Mouse (Mus musculus): ENCODE measurements around the gene Vps8. TPM values are rescaled to one million over a fixed set of nuclear protein-coding genes. Genes with fewer than 3 reads are reported as not detected.

Vps8 gene
- polyA plus RNA-seq, 1 experiment, result 29.5 TPM

- Histone ChIP-seq H3K4me3 (ENCODE audit: insufficient read depth, low read length) (no peak overlapping the region), H3K4me1 (ENCODE audit: control insufficient read depth, insufficient read depth, low read length) (no peaks in the 10 kb centered on the region), H3K27ac (ENCODE audit: insufficient read depth, low read length) (no peak overlapping the region)
- no peak for TF ChIP-seq CTCF (IDR thresholded peaks at IDR 0.05; ENCODE audit: borderline replicate concordance, insufficient read depth, low read length)
- TF ChIP-seq POLR2A (IDR thresholded peaks at IDR 0.05; ENCODE audit: low read depth, low read length), result no peak
Measured at GRCm38 (mm10) chr16:21385926-21386881, 36.7 kb upstream of the Vps8 start.

DNA sequence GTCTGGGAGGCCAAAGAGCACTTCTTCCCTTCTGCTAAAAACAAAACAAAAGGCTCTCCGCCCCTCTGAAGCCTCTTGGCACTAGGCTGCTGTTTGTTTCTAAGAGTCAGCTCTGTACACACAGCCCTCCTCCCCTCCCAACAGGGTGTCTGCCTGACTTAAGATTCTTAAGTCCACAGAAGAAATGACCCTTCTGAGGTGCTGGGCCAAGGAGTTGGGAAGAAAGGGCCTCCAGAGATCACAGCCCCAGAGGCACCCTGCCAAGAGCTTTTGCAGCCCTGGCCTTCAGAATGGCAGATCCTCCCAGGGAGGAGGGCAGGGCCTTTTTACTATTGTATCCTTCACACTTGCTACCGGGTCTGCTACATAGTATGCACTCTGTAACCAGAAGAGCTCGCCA is 33.6 kb upstream of the Vps8 start:
- TF ChIP-seq POLR2A (IDR thresholded peaks at IDR 0.05; ENCODE audit: low read depth, low read length), result no peak
- TF ChIP-seq CTCF (IDR thresholded peaks at IDR 0.05; ENCODE audit: borderline replicate concordance, insufficient read depth, low read length), result no peak
- H3K4me3 ChIP-seq (ENCODE audit: insufficient read depth, low read length), result no peak overlapping the region
- H3K27ac ChIP-seq (ENCODE audit: insufficient read depth, low read length), result no peak overlapping the region
- no peaks in the 10 kb centered on the region for H3K4me1 ChIP-seq (ENCODE audit: control insufficient read depth, insufficient read depth, low read length)

- Histone ChIP-seq H3K4me3 (ENCODE audit: insufficient read depth, low read length) (no peak overlapping the region), H3K4me1 (ENCODE audit: control insufficient read depth, insufficient read depth, low read length) (no peaks in the 10 kb centered on the region), H3K27ac (ENCODE audit: insufficient read depth, low read length) (no peak overlapping the region)
- TF ChIP-seq POLR2A (IDR thresholded peaks at IDR 0.05; ENCODE audit: low read depth, low read length), result no peak
- TF ChIP-seq CTCF (IDR thresholded peaks at IDR 0.05; ENCODE audit: borderline replicate concordance, insufficient read depth, low read length), result no peak
Measured at GRCm38 (mm10) chr16:21390744-21391143, 32.2 kb upstream of the Vps8 start.

- H3K27ac ChIP-seq (ENCODE audit: insufficient read depth, low read length), result no peak overlapping the region
- H3K4me1 ChIP-seq (ENCODE audit: control insufficient read depth, insufficient read depth, low read length), result 0 out of 2 replicates have a peak, but pooled peaks cover 2% of the 10 kb centered on the region
- TF ChIP-seq POLR2A (IDR thresholded peaks at IDR 0.05; ENCODE audit: low read depth, low read length) (no peak), CTCF (IDR thresholded peaks at IDR 0.05; ENCODE audit: borderline replicate concordance, insufficient read depth, low read length) (no peak)
- no peak overlapping the region for H3K4me3 ChIP-seq (ENCODE audit: insufficient read depth, low read length)
Measured at GRCm38 (mm10) chr16:21392099-21392498, 30.8 kb upstream of the Vps8 start.

DNA sequence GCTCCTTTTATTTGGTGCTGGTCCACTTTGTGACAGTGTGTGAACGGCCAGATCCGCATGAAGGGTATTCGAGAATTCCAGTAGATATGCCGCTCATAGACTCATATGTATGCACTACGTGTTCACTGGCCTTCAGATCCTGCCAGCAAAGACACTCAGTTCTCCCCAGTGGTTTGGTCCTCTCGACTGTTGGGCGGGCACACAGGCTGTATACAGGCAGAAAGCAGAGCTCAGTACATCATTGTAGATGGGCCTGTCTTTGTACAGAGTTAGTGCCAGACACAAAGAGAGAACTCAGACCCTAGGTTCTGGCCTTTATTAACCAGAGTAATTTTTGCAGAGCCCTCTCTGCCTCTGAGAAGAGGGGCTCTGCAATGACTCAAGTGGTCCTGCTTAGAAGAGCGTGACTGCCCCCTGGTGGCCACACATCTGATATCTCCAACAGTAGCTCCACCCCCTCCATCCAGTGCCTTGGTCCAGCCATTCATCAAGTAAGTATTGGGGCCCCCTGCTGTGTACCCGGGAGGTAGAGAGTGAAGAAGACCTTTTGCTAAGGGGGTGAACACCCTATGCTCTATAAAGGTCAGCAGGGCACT is 30.3 kb upstream of the Vps8 start:
- 0 out of 2 replicates have a peak, but pooled peaks cover 2% of the 10 kb centered on the region for H3K4me1 ChIP-seq (ENCODE audit: control insufficient read depth, insufficient read depth, low read length)
- TF ChIP-seq POLR2A (IDR thresholded peaks at IDR 0.05; ENCODE audit: low read depth, low read length), result no peak
- TF ChIP-seq CTCF (IDR thresholded peaks at IDR 0.05; ENCODE audit: borderline replicate concordance, insufficient read depth, low read length), result peak; percentile 82

DNA sequence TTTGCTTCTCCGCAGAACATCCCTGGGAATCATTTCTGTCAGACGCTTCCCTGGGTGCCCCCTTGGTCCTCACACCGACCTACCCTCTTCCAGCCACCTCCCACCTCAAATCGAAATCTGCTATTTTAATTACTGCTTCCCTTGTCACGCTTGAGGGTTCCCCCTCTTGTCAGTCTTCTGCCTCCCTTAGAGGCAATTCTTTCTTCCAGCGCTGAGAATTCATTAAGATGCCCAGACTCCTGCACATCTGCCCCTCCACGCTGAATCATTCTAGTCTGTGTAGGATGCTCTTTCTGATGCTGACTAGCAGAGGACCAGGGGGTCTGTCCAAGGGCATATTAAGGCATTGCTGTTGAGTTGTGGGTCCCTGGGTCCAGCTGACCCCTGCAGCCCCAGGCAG is 27.4 kb upstream of the Vps8 start:
- no peak for TF ChIP-seq CTCF (IDR thresholded peaks at IDR 0.05; ENCODE audit: borderline replicate concordance, insufficient read depth, low read length)
- TF ChIP-seq POLR2A (IDR thresholded peaks at IDR 0.05; ENCODE audit: low read depth, low read length), result no peak
- Histone ChIP-seq H3K4me3 (ENCODE audit: insufficient read depth, low read length) (no peak overlapping the region), H3K4me1 (ENCODE audit: control insufficient read depth, insufficient read depth, low read length) (0 out of 2 replicates have a peak, but pooled peaks cover 4% of the 10 kb centered on the region), H3K27ac (ENCODE audit: insufficient read depth, low read length) (no peak overlapping the region)

More for the DNA sequence above, 30.3 kb upstream of the Vps8 start:
- Histone ChIP-seq H3K27ac (ENCODE audit: insufficient read depth, low read length) (no peak overlapping the region), H3K4me3 (ENCODE audit: insufficient read depth, low read length) (no peak overlapping the region)

GRCm38 (mm10) chr16:21397681-21398080 is 25.2 kb upstream of the Vps8 start:
- Histone ChIP-seq H3K4me3 (ENCODE audit: insufficient read depth, low read length) (no peak overlapping the region), H3K27ac (ENCODE audit: insufficient read depth, low read length) (no peak overlapping the region), H3K4me1 (ENCODE audit: control insufficient read depth, insufficient read depth, low read length) (peaks cover 13% of the 10 kb centered on the region)
- TF ChIP-seq CTCF (IDR thresholded peaks at IDR 0.05; ENCODE audit: borderline replicate concordance, insufficient read depth, low read length) (no peak), POLR2A (IDR thresholded peaks at IDR 0.05; ENCODE audit: low read depth, low read length) (no peak)

- Histone ChIP-seq H3K27ac (ENCODE audit: insufficient read depth, low read length) (no peak overlapping the region), H3K4me1 (ENCODE audit: control insufficient read depth, insufficient read depth, low read length) (peaks cover 18% of the 10 kb centered on the region), H3K4me3 (ENCODE audit: insufficient read depth, low read length) (no peak overlapping the region)
- TF ChIP-seq CTCF (IDR thresholded peaks at IDR 0.05; ENCODE audit: borderline replicate concordance, insufficient read depth, low read length) (no peak), POLR2A (IDR thresholded peaks at IDR 0.05; ENCODE audit: low read depth, low read length) (no peak)
Measured at GRCm38 (mm10) chr16:21398345-21399051, 24.4 kb upstream of the Vps8 start.

GRCm38 (mm10) chr16:21399942-21400341 is 23.0 kb upstream of the Vps8 start:
- no peak overlapping the region for H3K4me3 ChIP-seq (ENCODE audit: insufficient read depth, low read length)
- no peak overlapping the region for H3K27ac ChIP-seq (ENCODE audit: insufficient read depth, low read length)
- no peak for TF ChIP-seq POLR2A (IDR thresholded peaks at IDR 0.05; ENCODE audit: low read depth, low read length)
- no peak for TF ChIP-seq CTCF (IDR thresholded peaks at IDR 0.05; ENCODE audit: borderline replicate concordance, insufficient read depth, low read length)
- peaks cover 18% of the 10 kb centered on the region for H3K4me1 ChIP-seq (ENCODE audit: control insufficient read depth, insufficient read depth, low read length)
